Mouse (Mus musculus): ENCODE data around the gene Trpm7.

- TF ChIP-seq GATA1 (IDR thresholded peaks at IDR 0.05; ENCODE audit: low read length) (no peak), TAL1 (IDR thresholded peaks at IDR 0.05; ENCODE audit: low read length) (no peak)
These were observed 2.0 kb upstream of the Trpm7 start for GRCm38 (mm10) chr2:126877991-126878390.

Measured in erythroblast, embryonic 14.5 days (primary cell).